Mouse (Mus musculus): ENCODE measurements around the gene B230104I21Rik.

DNA sequence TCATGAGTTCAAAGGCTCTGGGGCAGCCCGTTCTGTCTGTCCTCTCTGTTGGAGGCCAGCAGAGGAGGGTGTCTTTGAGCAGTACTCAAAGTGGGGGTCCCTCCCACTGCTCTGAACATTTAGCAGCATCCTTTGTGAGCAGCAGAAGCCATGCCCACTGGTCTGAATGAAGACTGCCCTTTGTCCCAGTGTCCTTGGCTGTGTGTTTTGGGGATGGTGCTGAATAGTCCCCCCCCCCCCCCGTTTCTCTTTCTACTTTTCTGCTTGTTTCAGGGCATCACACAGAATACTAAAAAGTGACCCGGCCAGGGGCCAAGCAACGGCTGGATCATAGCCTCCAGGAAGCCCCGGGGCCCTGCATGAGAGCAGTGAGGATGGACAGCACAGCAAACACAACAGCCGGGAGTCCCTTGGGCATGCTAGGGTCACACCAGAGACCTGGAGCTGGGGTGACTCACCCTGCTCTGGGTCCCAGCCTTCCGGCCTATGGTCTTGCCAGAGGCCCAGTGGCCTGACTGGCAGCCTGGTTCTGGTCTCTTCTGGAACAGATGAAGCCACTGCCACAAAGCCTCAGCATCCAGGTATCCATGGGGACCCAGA lies 58.3 kb downstream of the B230104I21Rik start:
- no peak for TF ChIP-seq CTCF (conservative IDR thresholded peaks at IDR 0.05; ENCODE audit: insufficient read depth, insufficient read length, low read depth, low read length)
- TF ChIP-seq POLR2A (IDR thresholded peaks at IDR 0.05; ENCODE audit: low read depth, low read length), result no peak

Measured in kidney, adult 2 months (tissue).